15 mouse cellular contexts compared by ENCODE assay signal in genomic region chr11:102964547-102965091, GRCm38 (mm10). TPM values are rescaled to one million over a fixed set of nuclear protein-coding genes. Genes with fewer than 3 reads are reported as not detected.
DNase-seq lines count a peak whose midpoint lies in the region; ATAC-seq and TF ChIP-seq lines count a peak whose summit lies in the region.
"Had no signal": no experiment of that assay in that cellular context is flagged by ENCODE, and none has a peak within 500 bp of the region (broad histone marks: within the 10 kb centered on the region; RNA-seq: fewer than 3 reads in every experiment).

No protein-coding gene starts in this region.

- H3K27me3 ChIP-seq in forebrain, embryonic 12.5 days, result peaks cover 34% of the 10 kb centered on the region
- H3K27me3 ChIP-seq in forebrain, postnatal 0 days (ENCODE audit: insufficient read depth, low read length), result no peaks in the 10 kb centered on the region
- H3K27me3 ChIP-seq in neural tube, embryonic 14.5 days (ENCODE audit: control insufficient read depth, insufficient read depth, low read length), result no peaks in the 10 kb centered on the region; the same call in 1 of the 2 replicates
- H3K27me3 ChIP-seq in neural tube, embryonic 15.5 days (replicated peaks), result peaks cover 10% of the 10 kb centered on the region; the same call in 1 of the 2 replicates
- no peaks in the 10 kb centered on the region; the same call in 1 of the 2 replicates for H3K27me3 ChIP-seq in limb, embryonic 14.5 days (ENCODE audit: control insufficient read depth, insufficient read depth, low read length)
- no peaks in the 10 kb centered on the region for H3K27me3 ChIP-seq in midbrain, embryonic 16.5 days (ENCODE audit: control insufficient read depth, insufficient read depth, low read depth, low read length)

- no peaks in the 10 kb centered on the region for H3K9me3 ChIP-seq in forebrain, embryonic 12.5 days
- no peaks in the 10 kb centered on the region for H3K9me3 ChIP-seq in forebrain, postnatal 0 days (ENCODE audit: low read length)
- H3K9me3 ChIP-seq in neural tube, embryonic 14.5 days (ENCODE audit: control insufficient read depth, low read length), result no peaks in the 10 kb centered on the region
- H3K9me3 ChIP-seq in neural tube, embryonic 15.5 days (replicated peaks), result no peaks in the 10 kb centered on the region
- no peaks in the 10 kb centered on the region for H3K9me3 ChIP-seq in limb, embryonic 14.5 days (ENCODE audit: control insufficient read depth, low read length)
- H3K9me3 ChIP-seq in midbrain, embryonic 16.5 days (replicated peaks; ENCODE audit: control insufficient read depth, low read length, poor library complexity, severe bottlenecking), result no peaks in the 10 kb centered on the region
- H3K9me3 ChIP-seq: G1E; heart, embryonic 13.5 days had no signal

- H3K27ac ChIP-seq in forebrain, embryonic 12.5 days, result peak overlapping the region; percentile 89; the same call in 1 of the 2 replicates
- H3K27ac ChIP-seq in forebrain, postnatal 0 days (ENCODE audit: low read depth, low read length), result no peak overlapping the region
- H3K27ac ChIP-seq in neural tube, embryonic 14.5 days (ENCODE audit: low read depth, low read length), result peak overlapping the region; percentile 12; the same call in 1 of the 2 replicates
- no peak overlapping the region for H3K27ac ChIP-seq in neural tube, embryonic 15.5 days (replicated peaks)
- H3K27ac ChIP-seq in limb, embryonic 14.5 days (replicated peaks; ENCODE audit: low read depth, low read length), result no peak overlapping the region
- peak overlapping the region; percentile 81; the same call in 1 of the 2 replicates for H3K27ac ChIP-seq in midbrain, embryonic 16.5 days (ENCODE audit: low read length)
- H3K27ac ChIP-seq: heart, embryonic 13.5 days had no signal

- H3K9ac ChIP-seq in forebrain, embryonic 12.5 days, result no peak overlapping the region
- H3K9ac ChIP-seq in forebrain, postnatal 0 days, result no peak overlapping the region
- H3K9ac ChIP-seq in neural tube, embryonic 14.5 days (replicated peaks; ENCODE audit: low read depth, low read length), result no peak overlapping the region
- H3K9ac ChIP-seq in neural tube, embryonic 15.5 days (replicated peaks), result no peak overlapping the region
- H3K9ac ChIP-seq in limb, embryonic 14.5 days (ENCODE audit: low read depth, low read length, severe bottlenecking), result no peak overlapping the region
- H3K9ac ChIP-seq in midbrain, embryonic 16.5 days (ENCODE audit: low read depth, low read length), result no peak overlapping the region

- H3K4me1 ChIP-seq in forebrain, embryonic 12.5 days, result peaks cover 28% of the 10 kb centered on the region
- peaks cover 9% of the 10 kb centered on the region for H3K4me1 ChIP-seq in forebrain, postnatal 0 days (ENCODE audit: insufficient read depth)
- H3K4me1 ChIP-seq in neural tube, embryonic 14.5 days (ENCODE audit: control insufficient read depth, insufficient read depth, low read length), result peaks cover 18% of the 10 kb centered on the region
- peaks cover 24% of the 10 kb centered on the region for H3K4me1 ChIP-seq in neural tube, embryonic 15.5 days
- peaks cover 16% of the 10 kb centered on the region for H3K4me1 ChIP-seq in limb, embryonic 14.5 days (ENCODE audit: control insufficient read depth, insufficient read depth, low read length)
- H3K4me1 ChIP-seq in midbrain, embryonic 16.5 days (ENCODE audit: control insufficient read depth, insufficient read depth, low read length), result peaks cover 19% of the 10 kb centered on the region

- no peak overlapping the region for H3K4me3 ChIP-seq in forebrain, embryonic 12.5 days (replicated peaks)
- H3K4me3 ChIP-seq in forebrain, postnatal 0 days (ENCODE audit: low read depth, low read length), result no peak overlapping the region
- H3K4me3 ChIP-seq in neural tube, embryonic 14.5 days (ENCODE audit: low read depth, low read length), result no peak overlapping the region
- H3K4me3 ChIP-seq in neural tube, embryonic 15.5 days (replicated peaks), result no peak overlapping the region
- H3K4me3 ChIP-seq in limb, embryonic 14.5 days (replicated peaks; ENCODE audit: low read length), result no peak overlapping the region
- H3K4me3 ChIP-seq in midbrain, embryonic 16.5 days (ENCODE audit: low read depth, low read length), result no peak overlapping the region

- no peak overlapping the region for H3K4me2 ChIP-seq in forebrain, embryonic 12.5 days
- H3K4me2 ChIP-seq in forebrain, postnatal 0 days (ENCODE audit: low read depth), result no peak overlapping the region
- H3K4me2 ChIP-seq in neural tube, embryonic 14.5 days (ENCODE audit: low read depth, low read length), result no peak overlapping the region
- H3K4me2 ChIP-seq in neural tube, embryonic 15.5 days, result no peak overlapping the region
- no peak overlapping the region for H3K4me2 ChIP-seq in limb, embryonic 14.5 days (replicated peaks; ENCODE audit: low read depth, low read length, severe bottlenecking)
- H3K4me2 ChIP-seq in midbrain, embryonic 16.5 days (ENCODE audit: low read length), result no peak overlapping the region

- no peak for DNase-seq in forebrain, postnatal 0 days
- DNase-seq in limb, embryonic 14.5 days (ENCODE audit: low spot score), result no peak
- no peak for DNase-seq in ovary, postnatal 36 days (ENCODE audit: low spot score)
- DNase-seq: cerebellum, adult 8-10 months; liver; thymus, postnatal 36 days had no signal

- peak; percentile 31; the same call in 1 of the 2 replicates for ATAC-seq in forebrain, embryonic 12.5 days (ENCODE audit: low FRiP score)
- ATAC-seq in forebrain, postnatal 0 days, result no peak
- 0 out of 2 replicates have a peak, but pooled peaks have one; percentile 41 for ATAC-seq in neural tube, embryonic 14.5 days (ENCODE audit: low read depth)
- ATAC-seq in neural tube, embryonic 15.5 days (ENCODE audit: low FRiP score), result no peak
- ATAC-seq in limb, embryonic 14.5 days (ENCODE audit: low FRiP score, low read depth), result 0 out of 2 replicates have a peak, but pooled peaks have one; percentile 23
- peak; percentile 25; the same call in 1 of the 2 replicates for ATAC-seq in midbrain, embryonic 16.5 days
- ATAC-seq in granulocyte monocyte progenitor cell, adult 5-6 weeks (replicated peaks; ENCODE audit: poor library complexity, severe bottlenecking), result no peak
- ATAC-seq: activated CD4-positive, CD25-positive, alpha-beta regulatory T cell, adult 4 months; inflammation-experienced regulatory T-cells, adult 6 months had no signal

- 71% methylated on average over 16 of the region's 16 CpGs for WGBS in forebrain, embryonic 12.5 days
- 69% methylated on average over 16 of the region's 16 CpGs for WGBS in forebrain, postnatal 0 days
- 70% methylated on average over 16 of the region's 16 CpGs for WGBS in neural tube, embryonic 14.5 days
- WGBS in neural tube, embryonic 15.5 days, result 71% methylated on average over 16 of the region's 16 CpGs
- 64% methylated on average over 16 of the region's 16 CpGs for WGBS in limb, embryonic 14.5 days
- WGBS in midbrain, embryonic 16.5 days, result 67% methylated on average over 14 of the region's 16 CpGs

- no peak for TF ChIP-seq POLR2A in limb, embryonic 14.5 days (IDR thresholded peaks at IDR 0.05; ENCODE audit: borderline replicate concordance, extremely low read depth, insufficient read depth, insufficient read length)

- TF ChIP-seq CTCF in forebrain, postnatal 0 days (IDR thresholded peaks at IDR 0.05; ENCODE audit: low read depth), result no peak

- H3K36me3 ChIP-seq in forebrain, embryonic 12.5 days (replicated peaks), result no peaks in the 10 kb centered on the region
- no peaks in the 10 kb centered on the region for H3K36me3 ChIP-seq in forebrain, postnatal 0 days (ENCODE audit: insufficient read depth)
- no peaks in the 10 kb centered on the region for H3K36me3 ChIP-seq in neural tube, embryonic 14.5 days (ENCODE audit: control insufficient read depth, insufficient read depth, low read length)
- H3K36me3 ChIP-seq in neural tube, embryonic 15.5 days, result no peaks in the 10 kb centered on the region
- H3K36me3 ChIP-seq in limb, embryonic 14.5 days (ENCODE audit: control insufficient read depth, insufficient read depth, low read length), result no peaks in the 10 kb centered on the region
- H3K36me3 ChIP-seq in midbrain, embryonic 16.5 days (ENCODE audit: control insufficient read depth, insufficient read depth, low read length), result no peaks in the 10 kb centered on the region
- H3K36me3 ChIP-seq: G1E; heart, embryonic 13.5 days had no signal

RNA-seq across cellular contexts. Expression of gene C1ql1, which starts 18.1 kb away (rescaled TPM):
- 3.7 and 4.0 TPM in 2 replicates for polyA plus RNA-seq in forebrain, embryonic 12.5 days (2016; fragmentation: Nextera tagmentation; extraction: Ambion mirVana)
- 10.3 and 11.8 TPM in 2 replicates for total RNA-seq in forebrain, postnatal 0 days (2014; rRNA removed)
- polyA plus RNA-seq in forebrain, postnatal 0 days (2015; fragmentation: Nextera tagmentation; extraction: Ambion mirVana), result 3.9 and 5.4 TPM in 2 replicates
- 5.6 and 6.8 TPM in 2 replicates for polyA plus RNA-seq in neural tube, embryonic 14.5 days (2014; fragmentation: Nextera tagmentation; extraction: Ambion mirVana)
- polyA plus RNA-seq in neural tube, embryonic 15.5 days (2015; fragmentation: Nextera tagmentation; extraction: Ambion mirVana), result 4.4 TPM in 2 replicates
- 3.3 and 4.8 TPM in 2 replicates for polyA plus RNA-seq in limb, embryonic 14.5 days (2012; rRNA removed)
- 1.9 and 3.8 TPM in 2 replicates for polyA plus RNA-seq in limb, embryonic 14.5 days (2014; fragmentation: Nextera tagmentation; extraction: Ambion mirVana)
- 6.0 and 7.9 TPM in 2 replicates for polyA plus RNA-seq in midbrain, embryonic 16.5 days (2015; fragmentation: Nextera tagmentation; extraction: Ambion mirVana)
- total RNA-seq in granulocyte monocyte progenitor cell, adult 5-6 weeks (2014; fragmentation: Nextera tagmentation), result not detected in 2 replicates
- total RNA-seq in granulocyte monocyte progenitor cell, adult 5-6 weeks (2017), result not detected in 2 replicates
- total RNA-seq: G1E had no signal
- polyA plus RNA-seq: activated CD4-positive, CD25-positive, alpha-beta regulatory T cell, adult 4 months; G1E; inflammation-experienced regulatory T-cells, adult 6 months had no signal

RNA-seq across cellular contexts. Expression of gene Kif18b, which starts 39.7 kb away (rescaled TPM):
- polyA plus RNA-seq in forebrain, embryonic 12.5 days (2016; fragmentation: Nextera tagmentation; extraction: Ambion mirVana), result 10.8 and 13.0 TPM in 2 replicates
- 3.2 and 6.6 TPM in 2 replicates for total RNA-seq in forebrain, postnatal 0 days (2014; rRNA removed)
- 0.54 and 0.70 TPM in 2 replicates for polyA plus RNA-seq in forebrain, postnatal 0 days (2015; fragmentation: Nextera tagmentation; extraction: Ambion mirVana)
- 0.84 and 0.88 TPM in 2 replicates for polyA plus RNA-seq in neural tube, embryonic 14.5 days (2014; fragmentation: Nextera tagmentation; extraction: Ambion mirVana)
- polyA plus RNA-seq in neural tube, embryonic 15.5 days (2015; fragmentation: Nextera tagmentation; extraction: Ambion mirVana), result 1.9 and 3.9 TPM in 2 replicates
- 24.5 and 30.3 TPM in 2 replicates for polyA plus RNA-seq in limb, embryonic 14.5 days (2012; rRNA removed)
- 6.1 and 7.2 TPM in 2 replicates for polyA plus RNA-seq in limb, embryonic 14.5 days (2014; fragmentation: Nextera tagmentation; extraction: Ambion mirVana)
- 0.75 and 1.4 TPM in 2 replicates for polyA plus RNA-seq in midbrain, embryonic 16.5 days (2015; fragmentation: Nextera tagmentation; extraction: Ambion mirVana)
- total RNA-seq in granulocyte monocyte progenitor cell, adult 5-6 weeks (2014; fragmentation: Nextera tagmentation), result 4.9 and 11.6 TPM in 2 replicates
- 19.9 and 22.6 TPM in 2 replicates for total RNA-seq in granulocyte monocyte progenitor cell, adult 5-6 weeks (2017)

Comparison
In these comparisons a context has a peak if more than half of its experiments do, and no peak if none do; other contexts are left out.
1. ATAC-seq: peak in forebrain, embryonic 12.5 days (single experiment), neural tube, embryonic 14.5 days (single experiment), limb, embryonic 14.5 days (single experiment) and midbrain, embryonic 16.5 days (single experiment); none in forebrain, postnatal 0 days (single experiment), neural tube, embryonic 15.5 days (single experiment) and granulocyte monocyte progenitor cell, adult 5-6 weeks (single experiment).
2. H3K27ac ChIP-seq: peak in forebrain, embryonic 12.5 days (single experiment), neural tube, embryonic 14.5 days (single experiment) and midbrain, embryonic 16.5 days (single experiment); none in forebrain, postnatal 0 days (single experiment), neural tube, embryonic 15.5 days (single experiment) and limb, embryonic 14.5 days (single experiment).